Mouse (Mus musculus) G1E (cell line): ENCODE measurements around the gene Uevld.

Source experiments
- CTCF ChIP-seq: IDR thresholded peaks from 2 replicates; pipeline ENCODE4 v1.5.1; 2012; ENCODE audit warnings: low read depth, low read length, inconsistent platforms, mixed read lengths
- GATA1 ChIP-seq: IDR thresholded peaks from 2 replicates; pipeline ENCODE4 v1.6.1; 2012; ENCODE audit warnings: borderline replicate concordance, low read length, inconsistent platforms, mixed read lengths
- GATA2 ChIP-seq: IDR thresholded peaks from 2 replicates; pipeline ENCODE4 v1.6.1; 2012; ENCODE audit warnings: low read depth, low read length, inconsistent platforms, borderline replicate concordance
- POLR2AphosphoS5 ChIP-seq: IDR thresholded peaks from 2 replicates; pipeline ENCODE4 v1.6.1; 2012; ENCODE audit warnings: low read depth, low read length, inconsistent platforms; ENCODE audit not compliant: insufficient replicate concordance

DNA sequence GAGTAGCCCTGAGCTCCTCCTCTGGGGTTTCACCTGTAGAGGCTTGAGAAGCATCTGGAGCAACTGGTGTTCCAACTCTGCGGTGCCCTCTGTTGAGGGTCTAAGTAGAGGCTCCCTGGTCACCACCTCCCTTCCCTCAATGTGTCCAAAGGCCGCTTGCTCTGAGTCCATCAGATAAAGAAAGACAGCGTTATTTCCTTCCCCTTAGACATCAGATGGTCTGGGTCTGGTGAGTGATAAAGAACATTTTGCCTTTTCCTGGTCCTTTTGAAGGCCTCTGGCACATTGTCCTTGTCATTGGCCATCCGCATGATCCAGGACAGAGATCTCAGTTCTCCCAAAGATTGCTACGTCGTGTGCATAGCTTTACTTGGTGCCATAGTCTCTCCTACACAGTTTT lies 81.1 kb downstream of the Uevld start:
- TF ChIP-seq CTCF (no peak), GATA2 (no peak), GATA1 (no peak), POLR2AphosphoS5 (no peak)
